14 mouse cellular contexts compared by ENCODE assay signal in the genomic region with DNA sequence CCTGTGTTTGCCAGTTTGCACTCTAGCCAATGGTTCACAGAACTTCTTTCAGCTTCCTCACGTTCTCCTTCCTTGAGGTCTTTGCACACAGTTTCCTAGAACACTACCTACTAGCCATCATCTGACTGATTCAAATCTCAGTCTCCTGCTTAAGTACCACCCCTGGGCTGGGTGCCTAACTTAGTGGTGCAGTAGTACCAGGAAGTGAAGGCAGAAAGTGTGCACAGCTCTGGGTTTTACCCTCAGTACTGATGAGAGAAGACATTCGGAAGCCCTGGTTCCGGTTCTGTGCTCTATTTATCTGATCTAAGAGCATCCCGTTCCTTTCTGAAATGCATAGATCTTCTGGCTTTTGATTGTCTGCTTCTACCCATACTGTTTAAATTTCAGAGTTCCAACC.
"Had no signal": no experiment of that assay in that cellular context is flagged by ENCODE, and none has a peak within 500 bp of the region (broad histone marks: within the 10 kb centered on the region; RNA-seq: fewer than 3 reads in every experiment).

No protein-coding gene starts in this region.

- H3K27ac ChIP-seq: kidney, postnatal 0 days; limb, embryonic 12.5 days; liver, embryonic 14.5 days; midbrain, embryonic 12.5 days; neural tube, embryonic 13.5 days had no signal

- ATAC-seq: midbrain, embryonic 16.5 days had no signal

- DNase-seq: kidney, adult 9 months; kidney, postnatal 36 days; layer of hippocampus, adult 9-11 months; layer of hippocampus, postnatal 36 days; retina, postnatal 1 day; right cerebral cortex, postnatal 4 days; thymus, adult 18-20 months; thymus, postnatal 14 days had no signal

- H3K9ac ChIP-seq: limb, embryonic 12.5 days; liver, embryonic 14.5 days; midbrain, embryonic 12.5 days; neural tube, embryonic 13.5 days had no signal

- H3K36me3 ChIP-seq: limb, embryonic 12.5 days; midbrain, embryonic 12.5 days; neural tube, embryonic 13.5 days had no signal

- H3K4me3 ChIP-seq: limb, embryonic 12.5 days; midbrain, embryonic 12.5 days; neural tube, embryonic 13.5 days had no signal

- H3K27me3 ChIP-seq: limb, embryonic 12.5 days; midbrain, embryonic 12.5 days; neural tube, embryonic 13.5 days had no signal

- H3K4me1 ChIP-seq: limb, embryonic 12.5 days; midbrain, embryonic 12.5 days; neural tube, embryonic 13.5 days had no signal

- H3K9me3 ChIP-seq: limb, embryonic 12.5 days; midbrain, embryonic 12.5 days; neural tube, embryonic 13.5 days had no signal

- H3K4me2 ChIP-seq: limb, embryonic 12.5 days; midbrain, embryonic 12.5 days; neural tube, embryonic 13.5 days had no signal
